Mouse (Mus musculus) heart, embryonic 14.5 days (tissue): ENCODE data around the gene B3gnt8. TPM values are rescaled to one million over a fixed set of nuclear protein-coding genes. Genes with fewer than 3 reads are reported as not detected.

Source experiments
- ATAC-seq: fragments of 200-750 bp; cut with Nextera tagmentation; 2 replicates; pipeline ENCODE4 v1.8.0; 2017; ENCODE audit warnings: low read depth, moderate TSS enrichment; ENCODE audit not compliant: insufficient number of reproducible peaks, insufficient read depth, low FRiP score
- H3K27ac ChIP-seq, 2 experiments: fragments of 200-500 bp in 1 of 2; fragments of 300-500 bp in 1 of 2; sonication (generic) in 1 of 2; replicated peaks in 1 of 2; 2 replicates each; pipeline ENCODE4 v1.5.1; 2012 to 2014; ENCODE audit warnings: low read depth in 2 of 2, low read length in 2 of 2, control low read depth in 1 of 2, mild to moderate bottlenecking in 1 of 2, mixed read lengths in 1 of 2; ENCODE audit not compliant: control insufficient read depth in 1 of 2, insufficient read depth in 1 of 2
- H3K27me3 ChIP-seq: fragments of 300-500 bp; sonication (generic); 2 replicates; pipeline ENCODE4 v1.6.1; 2014; ENCODE audit warnings: mild to moderate bottlenecking, low read length, control low read depth; ENCODE audit not compliant: control insufficient read depth, insufficient read depth
- H3K36me3 ChIP-seq: fragments of 300-500 bp; sonication (generic); 2 replicates; pipeline ENCODE4 v1.6.1; 2014; ENCODE audit warnings: mild to moderate bottlenecking, control low read depth, low read length, mixed read lengths; ENCODE audit not compliant: control insufficient read depth, insufficient read depth
- H3K4me1 ChIP-seq, 2 experiments: fragments of 200-500 bp in 1 of 2; fragments of 300-500 bp in 1 of 2; sonication (generic) in 1 of 2; 2 replicates each; pipeline ENCODE4 v1.6.1; 2012 to 2014; ENCODE audit warnings: low read length in 2 of 2, control low read depth in 1 of 2, mixed read lengths in 1 of 2; ENCODE audit not compliant: control insufficient read depth in 2 of 2, insufficient read depth in 2 of 2
- H3K4me2 ChIP-seq: fragments of 300-500 bp; sonication (generic); 2 replicates; pipeline ENCODE4 v1.6.1; 2014; ENCODE audit warnings: mild to moderate bottlenecking, low read length
- H3K4me3 ChIP-seq, 2 experiments: fragments of 200-500 bp in 1 of 2; fragments of 300-500 bp in 1 of 2; sonication (generic) in 1 of 2; 2 replicates each; pipeline ENCODE4 v1.5.1; 2012 to 2014; ENCODE audit warnings: low read length in 2 of 2, mild to moderate bottlenecking in 2 of 2, control low read depth in 1 of 2, low read depth in 1 of 2, moderate library complexity in 1 of 2; ENCODE audit not compliant: control insufficient read depth in 1 of 2, insufficient read depth in 1 of 2
- H3K9ac ChIP-seq: fragments of 300-500 bp; sonication (generic); 2 replicates; pipeline ENCODE4 v1.6.1; 2014; ENCODE audit warnings: mild to moderate bottlenecking, low read length
- H3K9me3 ChIP-seq: fragments of 300-500 bp; sonication (generic); 2 replicates; pipeline ENCODE4 v1.6.1; 2016; ENCODE audit warnings: low read length, control low read depth; ENCODE audit not compliant: control insufficient read depth
- WGBS: fragments of 180-500 bp; shearing (Covaris S2); extraction: QIAGEN DNeasy Blood & Tissue Kit; methylation state at CpG from one replicate; pipeline ENCODE4 v1.1.7; 2014; 5-methylcytosine and 5-hydroxymethylcytosine counted together
- polyA plus RNA-seq: library from polyadenylated mRNA; unstranded; fragments of >200 nt; fragmentation: Nextera tagmentation; extraction: Ambion mirVana; gene quantifications from 2 replicates; pipeline ENCODE4 v1.2.1, GENCODE M21; 2014

Gene B3gnt8
- polyA plus RNA-seq, 1 experiment from 2014 or later = 3.5 TPM

DNA sequence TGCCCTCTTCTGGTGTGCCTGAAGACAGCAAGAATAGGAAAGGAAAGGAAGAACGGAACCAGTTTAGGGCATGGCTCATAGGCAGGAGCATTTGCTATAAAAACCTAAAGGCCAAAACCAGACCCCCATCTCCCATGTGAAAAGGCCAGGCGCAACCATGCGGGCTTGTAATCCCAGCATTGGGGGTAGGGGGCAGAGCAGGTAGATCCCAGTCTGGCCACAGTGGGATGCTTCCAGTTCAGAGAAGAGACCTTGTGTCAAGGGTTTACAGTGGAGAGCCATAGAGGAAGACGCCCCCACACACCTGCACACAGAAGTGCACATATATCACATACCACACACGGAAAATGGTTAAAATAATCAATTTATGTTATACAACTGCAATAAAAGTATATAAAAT lies 12.4 kb upstream of the B3gnt8 start:
- peaks cover 0 to 2% of the 10 kb centered on the region in 2 experiments; a peak in 1 of 4 replicates for H3K4me1 ChIP-seq
- H3K9me3 ChIP-seq = no peaks in the 10 kb centered on the region
- 0 out of 2 replicates have a peak, but pooled peaks cover 4% of the 10 kb centered on the region for H3K27me3 ChIP-seq
- WGBS = 83% methylated on average over 5 of the region's 5 CpGs
- H3K9ac ChIP-seq = no peak overlapping the region
- no peak for ATAC-seq
- H3K4me2 ChIP-seq = no peak overlapping the region
- H3K36me3 ChIP-seq = no peaks in the 10 kb centered on the region
- no peak overlapping the region for H3K27ac ChIP-seq
- H3K4me3 ChIP-seq = no peak overlapping the region

DNA sequence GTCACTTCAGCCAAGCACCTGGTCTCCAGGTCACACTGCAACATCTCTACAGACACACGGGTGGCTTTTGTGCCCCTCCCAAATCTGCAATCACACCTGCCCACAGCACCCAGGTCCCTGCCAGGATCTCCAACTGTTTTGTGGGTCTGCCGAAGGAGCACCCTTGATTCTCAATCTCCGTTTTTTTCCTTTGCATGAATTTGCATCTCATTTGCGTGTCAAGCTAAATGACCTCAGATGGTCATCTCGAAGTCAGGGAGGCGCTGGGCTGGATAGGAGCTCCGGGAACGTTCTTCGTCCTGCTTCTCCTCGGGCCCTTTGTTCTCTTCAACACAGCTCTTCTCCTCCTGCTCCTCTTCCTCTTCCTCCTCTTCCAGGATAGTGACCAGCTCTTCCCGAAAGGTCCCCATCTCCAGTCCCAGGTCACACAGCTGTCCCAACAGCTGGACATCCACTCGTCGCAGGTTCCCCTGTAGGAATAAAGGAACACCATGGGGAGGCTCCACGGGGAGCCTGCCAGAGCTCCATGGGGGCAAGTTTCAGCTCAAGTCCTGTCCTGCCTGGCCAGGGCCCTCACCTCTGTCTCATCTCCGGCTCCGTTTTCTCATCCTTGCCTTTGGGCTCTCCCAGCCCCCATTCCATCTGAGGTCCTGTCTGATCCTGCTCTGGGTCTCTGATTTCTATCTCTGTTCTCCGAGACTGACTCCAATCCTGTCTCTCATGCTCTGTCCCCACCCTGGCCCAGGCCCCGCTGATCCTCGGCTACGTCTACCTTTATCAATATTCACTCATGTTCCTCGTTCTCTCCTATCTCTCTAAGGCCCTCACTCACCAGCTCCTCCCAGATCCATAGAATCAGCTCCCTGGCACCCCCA lies 11.4 kb upstream of the B3gnt8 start:
- ATAC-seq = no peak
- Histone ChIP-seq H3K27ac (no peak overlapping the region), H3K36me3 (no peaks in the 10 kb centered on the region), H3K4me1 (peaks cover 5% of the 10 kb centered on the region in 2 experiments), H3K4me3 (no peak overlapping the region), H3K27me3 (no peaks in the 10 kb centered on the region), H3K9me3 (no peaks in the 10 kb centered on the region), H3K9ac (no peak overlapping the region), H3K4me2 (no peak overlapping the region)
- WGBS = 54% methylated on average over 21 of the region's 21 CpGs

DNA sequence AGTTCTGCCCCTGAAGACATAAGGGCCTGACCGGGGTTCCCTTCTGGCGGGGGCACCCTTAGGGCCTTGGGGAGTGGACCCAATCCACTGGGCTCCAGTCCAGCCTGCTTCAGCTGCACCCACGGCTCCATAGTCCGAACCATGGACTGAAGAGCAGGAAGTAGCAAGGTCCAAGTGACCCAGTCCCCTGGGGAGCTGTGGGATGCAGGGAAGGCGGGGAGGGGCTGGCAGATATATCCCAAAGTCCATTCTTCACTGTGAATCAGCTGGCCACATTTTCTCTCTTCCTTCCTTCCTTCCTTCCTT lies 10.8 kb upstream of the B3gnt8 start, which contains the start of gene Erich4:
Gene Erich4, minus strand, starts transcription at position 187 of the 306 bp plus-strand sequence.
- 73% methylated on average over 5 of the region's 5 CpGs for WGBS
- Histone ChIP-seq H3K4me1 (peaks cover 5 to 6% of the 10 kb centered on the region in 2 experiments), H3K4me3 (no peak within 1 kb of the TSS), H3K27ac (no peak within 1 kb of the TSS), H3K4me2 (no peak within 1 kb of the TSS), H3K36me3 (peaks cover 1% of the 10 kb centered on the region; the same call in 1 of the 2 replicates), H3K9me3 (no peaks in the 10 kb centered on the region), H3K27me3 (no peaks in the 10 kb centered on the region), H3K9ac (no peak within 1 kb of the TSS)
- ATAC-seq = no peak

DNA sequence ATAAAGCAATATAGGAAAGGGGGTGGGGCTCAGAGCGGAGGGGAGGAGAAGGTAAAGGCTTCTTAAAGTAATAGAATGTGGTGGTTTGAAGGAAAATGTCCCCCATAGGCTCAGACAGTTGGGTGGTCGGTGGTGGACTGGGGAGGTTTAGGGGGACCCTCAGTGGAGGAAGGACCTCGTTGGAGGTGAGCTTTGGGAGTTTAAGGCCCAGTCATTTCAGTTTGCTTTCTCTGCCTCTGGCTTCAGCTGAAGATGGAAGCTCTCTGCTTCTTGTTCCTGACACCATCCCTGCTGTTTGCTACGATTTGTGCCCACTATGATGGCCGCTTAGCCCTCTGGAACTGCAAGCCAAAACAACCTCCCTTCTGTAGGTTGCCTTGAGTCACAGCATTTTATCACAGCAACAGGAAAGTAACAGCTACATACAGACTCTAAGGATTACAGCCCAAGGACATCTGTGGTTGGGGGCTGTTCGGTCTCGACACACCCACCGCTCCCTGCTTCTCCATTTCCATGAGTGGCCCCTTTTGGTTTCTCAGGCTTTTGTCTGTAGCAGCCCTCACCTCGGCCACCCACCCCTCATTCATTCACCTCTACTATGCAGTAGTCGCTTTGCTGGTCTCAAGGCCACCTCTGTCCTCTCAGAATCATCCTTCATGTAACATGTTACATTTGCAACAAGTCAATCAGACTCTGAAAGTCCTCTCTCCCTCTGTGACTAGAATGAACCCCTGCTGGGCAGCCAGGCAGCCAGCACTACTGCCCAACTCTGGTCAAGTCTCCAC lies 8.9 kb upstream of the B3gnt8 start:
- ATAC-seq = no peak
- no peaks in the 10 kb centered on the region for H3K9me3 ChIP-seq
- no peak overlapping the region for H3K4me3 ChIP-seq
- H3K4me1 ChIP-seq = peaks cover 5 to 6% of the 10 kb centered on the region in 2 experiments
- 76% methylated on average over 10 of the region's 10 CpGs for WGBS
- peaks cover 20% of the 10 kb centered on the region for H3K36me3 ChIP-seq
- H3K4me2 ChIP-seq = no peak overlapping the region
- H3K27ac ChIP-seq = no peak overlapping the region
- H3K27me3 ChIP-seq = no peaks in the 10 kb centered on the region
- H3K9ac ChIP-seq = no peak overlapping the region

DNA sequence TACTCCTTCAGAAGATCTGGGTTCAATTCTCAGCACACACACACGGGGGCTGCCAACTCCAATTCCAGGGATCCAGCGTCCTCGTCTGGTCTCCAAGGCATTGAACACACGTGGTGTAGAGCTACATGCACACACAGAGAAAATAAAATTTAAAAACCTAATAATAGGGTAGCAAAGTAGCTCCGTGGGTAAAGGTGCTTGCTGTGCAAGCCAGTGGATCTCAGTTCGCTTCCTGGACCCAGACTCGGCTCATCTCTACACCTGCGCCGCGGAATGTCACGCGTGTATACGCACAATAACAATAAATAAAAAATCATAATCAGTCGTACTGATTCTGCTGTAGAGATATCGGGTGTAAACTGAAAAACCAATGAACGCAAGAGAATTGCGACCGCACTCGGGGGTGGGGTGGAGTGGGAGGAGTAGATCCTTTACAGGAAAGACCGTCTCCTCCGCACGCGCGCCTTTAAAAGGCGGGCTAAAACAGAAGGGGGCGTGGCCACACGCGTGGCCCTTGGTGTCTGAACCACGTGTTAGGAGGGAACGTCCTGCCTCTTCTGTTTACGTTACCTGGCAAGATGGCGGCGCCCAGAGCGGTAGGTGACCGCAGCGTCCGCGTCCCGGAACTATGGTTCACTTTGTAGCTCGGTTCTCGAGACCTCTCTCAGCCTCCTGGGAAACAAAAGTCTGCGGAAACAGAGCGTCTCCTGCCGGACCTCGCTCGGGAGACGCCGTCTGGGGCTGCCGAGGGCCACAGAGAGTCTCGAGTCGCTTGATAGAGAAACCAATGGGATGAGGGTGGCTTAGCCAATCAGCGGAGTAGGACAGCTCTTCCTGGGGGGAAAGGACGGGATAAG lies 7.4 kb upstream of the B3gnt8 start, which contains the start of gene Dmac2:
Gene Dmac2, plus strand, starts transcription at position 550 of the 857 bp plus-strand sequence.
- H3K36me3 ChIP-seq = peaks cover 35% of the 10 kb centered on the region
- no peaks in the 10 kb centered on the region for H3K27me3 ChIP-seq
- 1% methylated on average over 53 of the region's 53 CpGs for WGBS
- peaks cover 5 to 6% of the 10 kb centered on the region in 2 experiments for H3K4me1 ChIP-seq
- H3K4me2 ChIP-seq = peak within 1 kb of the TSS; percentile 86
- peak within 1 kb of the TSS; percentile 79 for H3K9ac ChIP-seq
- H3K27ac ChIP-seq = peak within 1 kb of the TSS; percentile 51 to 77
- ATAC-seq = peak; percentile 87
- H3K9me3 ChIP-seq = no peaks in the 10 kb centered on the region
- peak within 1 kb of the TSS; percentile 81 to 87 for H3K4me3 ChIP-seq

DNA sequence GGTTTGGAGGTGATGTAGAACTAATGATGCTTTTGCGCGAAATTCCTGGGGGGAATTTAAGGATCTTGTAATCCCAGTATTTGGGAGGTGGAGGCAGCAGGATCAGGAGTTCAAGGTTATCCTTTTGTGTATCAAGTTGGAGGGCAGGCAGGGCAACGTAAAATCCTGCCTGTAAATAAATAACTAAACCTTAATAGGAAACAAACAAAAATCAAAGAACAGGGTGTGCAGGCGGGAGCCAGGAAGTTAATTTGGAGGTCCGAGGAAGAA lies 6.8 kb upstream of the B3gnt8 start:
- 25% methylated on average over 5 of the region's 5 CpGs for WGBS
- Histone ChIP-seq H3K36me3 (peaks cover 39% of the 10 kb centered on the region), H3K9me3 (no peaks in the 10 kb centered on the region), H3K4me2 (peak overlapping the region; percentile 86), H3K27ac (peak overlapping the region; percentile 51 to 77), H3K9ac (peak overlapping the region; percentile 79), H3K4me3 (peak overlapping the region; percentile 81 to 87), H3K4me1 (peaks cover 5 to 8% of the 10 kb centered on the region in 2 experiments), H3K27me3 (no peaks in the 10 kb centered on the region)
- ATAC-seq = no peak

DNA sequence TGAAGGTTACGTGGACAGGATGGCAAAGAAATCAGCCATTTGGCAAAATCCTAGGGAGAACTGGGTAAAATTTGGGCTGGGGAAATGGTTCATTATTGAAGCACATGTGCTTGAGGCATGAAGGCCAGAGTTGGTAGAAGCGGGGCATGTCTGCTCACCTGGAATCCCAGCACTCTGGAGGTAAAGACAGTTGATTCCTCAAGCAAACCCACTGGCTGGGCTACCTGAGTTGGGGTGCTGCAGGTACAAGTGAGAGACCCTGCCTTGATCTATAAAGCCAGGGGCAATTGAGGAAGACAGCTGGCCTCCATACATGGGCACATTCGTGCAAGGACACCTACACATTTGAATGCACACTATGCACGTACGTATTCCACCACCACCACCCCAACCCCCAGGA lies 6.4 kb upstream of the B3gnt8 start:
- H3K4me2 ChIP-seq = peak overlapping the region; percentile 86
- no peak for ATAC-seq
- peaks cover 5 to 9% of the 10 kb centered on the region in 2 experiments for H3K4me1 ChIP-seq
- H3K36me3 ChIP-seq = peaks cover 44% of the 10 kb centered on the region
- 89% methylated on average over 5 of the region's 5 CpGs for WGBS
- H3K4me3 ChIP-seq = peak overlapping the region in 1 of 2 experiments; percentile 81; a peak in 2 of 4 replicates
- no peaks in the 10 kb centered on the region for H3K9me3 ChIP-seq
- no peak overlapping the region for H3K9ac ChIP-seq
- H3K27ac ChIP-seq = peak overlapping the region in 1 of 2 experiments; percentile 77; a peak in 1 of 4 replicates
- no peaks in the 10 kb centered on the region for H3K27me3 ChIP-seq
